Mouse (Mus musculus): ENCODE data around the gene Ninj2. TPM values are rescaled to one million over a fixed set of nuclear protein-coding genes. Genes with fewer than 3 reads are reported as not detected.
A peak's percentile ranks its signal among the peaks of the same experiment; 100 is the strongest.

Gene Ninj2
- total and polyA plus RNA-seq, 3 experiments: 1.1 to 6.5 TPM; not detected in 1

GRCm38 (mm10) chr6:120157479-120157878 is 64.3 kb downstream of the Ninj2 start:
- Histone ChIP-seq H3K4me2 (ENCODE audit: insufficient read depth, low read depth, poor library complexity, severe bottlenecking) (no peak overlapping the region), H3K27me3 (replicated peaks) (no peaks in the 10 kb centered on the region), H3K9ac (ENCODE audit: insufficient read depth, low read depth) (no peak overlapping the region), H3K79me2 (replicated peaks; ENCODE audit: control insufficient read depth, extremely low read depth, insufficient read depth, poor library complexity, severe bottlenecking) (no peaks in the 10 kb centered on the region), H3K36me3 (replicated peaks in 1 of 2; ENCODE audit: control insufficient read depth in 1 of 2, insufficient read depth in 1 of 2, low read length in 1 of 2) (no peaks in the 10 kb centered on the region), H3K27ac (ENCODE audit: insufficient read depth, low read depth) (no peak overlapping the region), H3K4me1 (ENCODE audit: control insufficient read depth in 1 of 2, insufficient read depth in 2 of 2) (peaks cover 35 to 71% of the 10 kb centered on the region in 2 experiments), H3K4me3 (replicated peaks in 1 of 3; ENCODE audit: low read depth in 2 of 3, low read length in 2 of 3, poor library complexity in 1 of 3) (no peak overlapping the region), H3K9me3 (replicated peaks; ENCODE audit: low read length) (no peaks in the 10 kb centered on the region)
- dilution Hi-C loops (cut with MboI; ENCODE audit: extremely low pct_ligation_motif_present, extremely low pct_unique_long_range_greater_than_20kb, low sequenced_read_pairs) (no loop called here), in situ Hi-C loops (cut with MboI; ENCODE audit: low pct_ligation_motif_present, low pct_unique_long_range_greater_than_20kb, low sequenced_read_pairs) (loop anchor here (10.0 kb wide), 1 partner anchor 123 kb away; the partner anchor contains the start of gene Wnk1)
- no peak for TF ChIP-seq RAD21 (IDR thresholded peaks at IDR 0.05; ENCODE audit: low read depth, low read length)
- TF ChIP-seq NELFE (IDR thresholded peaks at IDR 0.05; ENCODE audit: low read depth, low read length): no peak
- TF ChIP-seq ELF1 (IDR thresholded peaks at IDR 0.05; ENCODE audit: low read depth, low read length): no peak
- no peak for DNase-seq (ENCODE audit: extremely low read depth)

- no peaks in the 10 kb centered on the region for H3K79me2 ChIP-seq (replicated peaks; ENCODE audit: control insufficient read depth, extremely low read depth, insufficient read depth, poor library complexity, severe bottlenecking)
These were observed 66.2 kb downstream of the Ninj2 start for GRCm38 (mm10) chr6:120159133-120159901.

GRCm38 (mm10) chr6:120162928-120163327 is 69.8 kb downstream of the Ninj2 start:
- in situ Hi-C loops (cut with MboI; ENCODE audit: low pct_ligation_motif_present, low pct_unique_long_range_greater_than_20kb, low sequenced_read_pairs): no loop called here
- no peak for TF ChIP-seq USF1 (IDR thresholded peaks at IDR 0.05; ENCODE audit: low read depth, low read length)
- TF ChIP-seq MYC (IDR thresholded peaks at IDR 0.05; ENCODE audit: low read depth, low read length): no peak
- no peak for TF ChIP-seq USF2 (conservative IDR thresholded peaks at IDR 0.05; ENCODE audit: low read depth, low read length)
- peaks cover 12 to 23% of the 10 kb centered on the region in 2 experiments for H3K4me1 ChIP-seq (ENCODE audit: control insufficient read depth in 1 of 2, insufficient read depth in 2 of 2)

More at GRCm38 (mm10) chr6:120159133-120159901, 66.2 kb downstream of the Ninj2 start:
- peak overlapping the region; percentile 34 for H3K4me2 ChIP-seq (ENCODE audit: insufficient read depth, low read depth, poor library complexity, severe bottlenecking)
- in situ Hi-C loops (cut with MboI; ENCODE audit: low pct_ligation_motif_present, low pct_unique_long_range_greater_than_20kb, low sequenced_read_pairs): loop anchor here (10.0 kb wide), 1 partner anchor 125 kb away; the partner anchor contains the start of gene Wnk1
- no peaks in the 10 kb centered on the region for H3K9me3 ChIP-seq (replicated peaks; ENCODE audit: low read length)
- no peak for TF ChIP-seq MXI1 (IDR thresholded peaks at IDR 0.05; ENCODE audit: low read depth, low read length)
- peak; percentile 53; the same call in 1 of the 2 replicates for TF ChIP-seq EP300 (IDR thresholded peaks at IDR 0.05; ENCODE audit: low read length)
- no peak for TF ChIP-seq BHLHE40 (IDR thresholded peaks at IDR 0.05; ENCODE audit: low read depth, low read length)
- TF ChIP-seq PAX5 (IDR thresholded peaks at IDR 0.05; ENCODE audit: low read length): no peak
- TF ChIP-seq CTCF (conservative IDR thresholded peaks at IDR 0.05 in 1 of 2, IDR thresholded peaks at IDR 0.05 in 1 of 2; ENCODE audit: low read depth in 2 of 2, low read length in 2 of 2): no peak
- TF ChIP-seq IRF4 (IDR thresholded peaks at IDR 0.05; ENCODE audit: low read depth, low read length): peak; percentile 68; the same call in 1 of the 2 replicates
- TF ChIP-seq TCF12 (IDR thresholded peaks at IDR 0.05; ENCODE audit: low read depth, low read length): no peak
- no peak for DNase-seq (ENCODE audit: extremely low read depth)
- H3K4me1 ChIP-seq (ENCODE audit: control insufficient read depth in 1 of 2, insufficient read depth in 2 of 2): peaks cover 28 to 55% of the 10 kb centered on the region in 2 experiments
- dilution Hi-C loops (cut with MboI; ENCODE audit: extremely low pct_ligation_motif_present, extremely low pct_unique_long_range_greater_than_20kb, low sequenced_read_pairs): no loop called here
- H3K27ac ChIP-seq (ENCODE audit: insufficient read depth, low read depth): peak overlapping the region; percentile 11
- H3K27me3 ChIP-seq (replicated peaks): no peaks in the 10 kb centered on the region
- H3K9ac ChIP-seq (ENCODE audit: insufficient read depth, low read depth): peak overlapping the region; percentile 22; the same call in 1 of the 2 replicates
- H3K4me3 ChIP-seq (replicated peaks in 1 of 3; ENCODE audit: low read depth in 2 of 3, low read length in 2 of 3, poor library complexity in 1 of 3): peak overlapping the region in 1 of 3 experiments; percentile 14
- H3K36me3 ChIP-seq (replicated peaks in 1 of 2; ENCODE audit: control insufficient read depth in 1 of 2, insufficient read depth in 1 of 2, low read length in 1 of 2): no peaks in the 10 kb centered on the region

More at GRCm38 (mm10) chr6:120162928-120163327, 69.8 kb downstream of the Ninj2 start:
- no peaks in the 10 kb centered on the region for H3K36me3 ChIP-seq (replicated peaks in 1 of 2; ENCODE audit: control insufficient read depth in 1 of 2, insufficient read depth in 1 of 2, low read length in 1 of 2)
- no peak overlapping the region for H3K4me2 ChIP-seq (ENCODE audit: insufficient read depth, low read depth, poor library complexity, severe bottlenecking)
- no peak overlapping the region for H3K9ac ChIP-seq (ENCODE audit: insufficient read depth, low read depth)
- H3K27me3 ChIP-seq (replicated peaks): no peaks in the 10 kb centered on the region
- no peaks in the 10 kb centered on the region for H3K79me2 ChIP-seq (replicated peaks; ENCODE audit: control insufficient read depth, extremely low read depth, insufficient read depth, poor library complexity, severe bottlenecking)
- H3K9me3 ChIP-seq (replicated peaks; ENCODE audit: low read length): no peaks in the 10 kb centered on the region
- H3K4me3 ChIP-seq (replicated peaks in 1 of 3; ENCODE audit: low read depth in 2 of 3, low read length in 2 of 3, poor library complexity in 1 of 3): no peak overlapping the region
- dilution Hi-C loops (cut with MboI; ENCODE audit: extremely low pct_ligation_motif_present, extremely low pct_unique_long_range_greater_than_20kb, low sequenced_read_pairs): no loop called here
- no peak overlapping the region for H3K27ac ChIP-seq (ENCODE audit: insufficient read depth, low read depth)
- DNase-seq (ENCODE audit: extremely low read depth): no peak
